Mouse (Mus musculus) c-Kit-positive CD71-negative TER-119-negative erythroid progenitor cells, embryonic 14.5 days (primary cell): ENCODE data around the gene Med10.

Experiments
- DNase-seq: peaks from one replicate; pipeline ENCODE4 v3.0.0-alpha.2; 2013; ENCODE audit warnings: low read depth

Gene Med10

DNA sequence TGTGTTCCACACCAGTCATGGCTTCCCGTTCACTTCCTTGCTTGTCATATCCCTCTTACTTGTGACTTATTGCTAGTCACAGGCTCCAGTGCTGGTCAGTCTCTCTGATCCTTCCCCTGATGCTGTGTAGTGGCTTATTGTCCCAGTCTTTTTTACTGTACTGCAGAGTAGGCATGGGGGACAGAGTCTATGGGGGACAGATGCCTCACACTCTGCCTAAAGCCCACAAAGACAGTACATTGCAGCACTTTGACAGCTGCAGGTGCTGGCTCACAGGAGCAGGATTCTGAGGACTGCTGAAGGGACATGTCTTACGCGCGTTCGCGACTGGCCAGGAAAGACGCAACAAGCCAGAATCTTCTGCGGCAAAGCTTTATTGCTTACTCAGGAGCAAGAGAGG lies 28.4 kb downstream of the Med10 start:
- DNase-seq: no peak

DNA sequence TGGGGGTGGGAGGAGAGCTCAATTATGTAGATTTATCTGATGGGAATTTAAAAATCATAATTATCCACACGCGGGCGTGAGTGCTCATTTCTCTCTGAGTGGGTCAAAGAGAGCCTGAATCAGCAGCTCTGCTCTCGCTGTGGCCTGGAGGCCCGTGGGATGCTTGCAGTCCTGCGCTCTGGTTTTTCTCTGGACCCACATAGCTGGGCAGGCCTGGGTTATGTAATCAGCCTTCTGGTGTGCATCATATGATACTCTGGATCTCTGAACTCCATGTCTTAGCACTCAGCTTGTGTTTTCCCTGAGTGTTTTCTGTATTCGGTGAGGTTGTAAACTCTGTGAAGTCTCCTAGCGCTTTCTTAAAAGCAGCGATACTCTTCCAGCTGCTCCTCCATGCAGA lies 30.4 kb downstream of the Med10 start:
- no peak for DNase-seq

DNA sequence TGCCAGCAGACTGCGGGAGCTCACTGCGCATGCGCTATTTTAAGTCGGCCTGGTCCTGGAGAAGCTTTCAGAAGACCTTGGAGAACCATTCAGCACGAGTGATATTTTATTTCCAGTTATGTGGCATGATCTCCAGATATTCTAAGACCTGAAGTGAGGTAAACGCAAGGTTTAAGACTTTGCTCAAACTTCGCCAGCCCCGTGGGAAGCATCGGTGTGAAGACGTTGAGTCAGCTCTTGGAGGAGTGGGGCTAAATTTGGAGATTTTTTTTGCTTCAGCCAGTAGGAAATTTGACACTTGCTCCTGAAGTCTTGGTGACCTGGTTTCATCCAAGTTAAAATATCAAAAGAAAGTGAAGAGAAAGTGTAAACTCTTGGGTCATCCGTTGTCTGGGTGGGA lies 31.2 kb downstream of the Med10 start:
- no peak for DNase-seq

DNA sequence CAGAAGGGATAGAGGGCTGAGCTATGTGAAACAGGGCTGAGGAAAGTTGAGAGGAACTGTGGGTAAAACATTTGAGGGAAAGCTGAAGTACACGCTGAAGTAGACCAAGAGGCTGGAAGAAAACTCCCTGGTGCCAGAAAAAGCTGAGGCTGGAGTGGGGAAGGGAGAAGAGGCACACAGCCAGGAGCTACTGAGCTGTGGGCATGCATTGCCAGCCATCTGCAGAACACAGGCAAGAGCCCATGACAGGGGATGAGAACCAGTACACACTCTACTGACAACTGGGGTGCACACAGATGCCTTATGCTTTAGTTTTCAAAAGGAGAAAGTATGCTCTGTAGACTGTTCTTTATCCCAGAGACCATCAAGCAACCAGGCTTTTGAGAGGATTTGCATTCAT lies 43.4 kb downstream of the Med10 start:
- DNase-seq: no peak

DNA sequence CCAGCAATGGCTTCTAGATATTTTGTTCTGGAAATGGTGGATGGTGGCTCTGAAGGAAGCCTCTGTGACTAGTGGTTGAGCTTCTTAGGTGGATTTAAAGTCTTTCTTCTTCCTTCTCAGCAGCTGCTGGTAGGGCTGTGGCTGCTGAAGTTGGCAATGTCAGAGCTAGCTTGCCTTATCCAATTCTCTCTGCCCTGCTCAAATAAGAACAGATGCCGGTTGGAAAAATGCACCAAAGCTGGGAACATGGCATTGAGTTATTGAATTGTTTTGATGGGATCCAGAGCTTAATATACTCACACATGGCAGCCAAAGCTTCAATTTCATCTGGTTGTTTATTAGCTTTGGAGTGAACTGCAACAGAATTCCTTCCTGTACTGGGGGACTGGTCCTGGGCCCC lies 47.4 kb downstream of the Med10 start:
- DNase-seq: no peak

DNA sequence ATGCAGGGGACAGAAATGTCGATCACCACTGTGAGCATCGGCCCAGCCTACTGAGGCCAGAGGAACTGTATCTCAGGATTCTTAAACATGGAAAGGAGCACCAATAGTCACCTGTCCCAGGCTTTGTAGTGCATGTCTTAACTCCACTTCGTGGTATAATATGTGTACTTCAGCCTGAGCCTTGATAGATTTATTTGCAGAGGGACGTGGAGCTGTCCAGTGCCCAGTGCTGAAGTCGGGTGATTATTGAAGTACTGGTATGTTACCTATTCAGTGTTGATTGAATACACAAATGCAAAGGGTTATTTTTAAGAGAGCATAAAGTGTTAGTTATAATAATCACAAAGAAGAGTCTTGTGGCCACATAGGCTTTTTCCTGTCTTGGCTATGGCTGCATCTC lies 50.1 kb downstream of the Med10 start:
- DNase-seq: peak; percentile 10

DNA sequence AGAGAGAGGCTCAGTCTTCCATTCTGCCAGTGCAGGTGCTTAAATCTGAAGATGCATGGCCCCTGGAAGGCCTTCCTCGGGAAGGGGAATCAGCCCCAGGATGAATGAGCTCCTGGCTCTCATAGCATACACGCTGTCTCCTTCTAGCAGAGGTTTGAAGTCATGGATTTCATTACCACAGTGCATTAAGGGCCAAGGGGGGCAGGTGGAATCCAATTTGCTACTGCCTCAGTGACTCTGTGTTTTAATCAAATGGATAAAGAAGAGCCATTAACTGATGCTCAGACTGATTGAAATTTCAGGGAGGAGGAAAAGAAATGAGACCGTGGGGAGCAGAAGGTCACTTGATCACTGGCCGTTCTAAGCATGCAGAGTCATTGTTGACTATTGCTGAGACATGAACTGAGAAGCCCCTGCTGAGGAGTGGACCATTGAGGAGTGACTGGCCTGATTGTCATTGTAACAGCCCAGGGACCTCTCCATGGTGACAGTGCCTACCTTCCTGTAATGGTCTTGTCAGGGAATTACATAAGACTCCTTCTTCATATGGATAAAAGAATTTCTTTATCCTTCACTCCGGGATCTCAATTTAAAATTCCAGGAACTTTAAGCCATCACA lies 51.3 kb downstream of the Med10 start:
- DNase-seq: no peak

DNA sequence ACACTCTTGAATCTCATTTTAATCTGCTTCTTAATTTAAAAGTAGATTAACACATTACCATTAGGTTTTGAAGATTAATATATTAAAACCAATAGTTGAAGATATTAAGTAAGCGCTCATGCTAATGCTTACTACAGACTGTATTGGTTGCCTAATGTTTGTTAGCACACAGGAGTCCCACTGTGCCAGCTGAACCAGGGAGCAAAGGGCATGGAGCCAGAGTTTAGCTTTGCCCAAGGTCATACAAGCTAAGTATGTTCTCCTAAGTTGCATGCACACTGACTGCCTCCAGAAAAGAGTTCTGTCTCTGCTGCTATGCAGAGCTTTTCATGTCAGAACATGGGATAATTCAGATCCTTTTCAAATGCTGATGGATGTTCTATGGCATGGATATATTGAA lies 53.7 kb downstream of the Med10 start:
- no peak for DNase-seq

DNA sequence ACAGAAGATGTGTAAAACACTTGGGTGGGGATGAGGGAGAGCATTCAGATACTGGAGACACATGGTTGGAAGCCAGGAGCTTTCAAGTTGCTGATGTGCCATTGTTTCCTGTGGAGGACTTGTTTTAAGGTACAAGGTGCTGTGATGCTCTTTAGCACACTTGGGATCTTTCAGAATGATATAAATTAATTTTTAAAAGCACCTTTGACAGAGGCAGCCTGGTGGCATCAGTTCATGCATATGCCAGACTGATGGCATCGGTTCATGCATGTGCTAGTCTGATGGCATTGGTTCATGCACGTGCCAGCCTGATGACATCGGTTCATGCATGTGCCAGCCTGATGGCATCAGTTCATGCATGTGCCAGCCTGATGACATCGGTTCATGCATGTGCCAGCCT lies 60.1 kb downstream of the Med10 start:
- no peak for DNase-seq

DNA sequence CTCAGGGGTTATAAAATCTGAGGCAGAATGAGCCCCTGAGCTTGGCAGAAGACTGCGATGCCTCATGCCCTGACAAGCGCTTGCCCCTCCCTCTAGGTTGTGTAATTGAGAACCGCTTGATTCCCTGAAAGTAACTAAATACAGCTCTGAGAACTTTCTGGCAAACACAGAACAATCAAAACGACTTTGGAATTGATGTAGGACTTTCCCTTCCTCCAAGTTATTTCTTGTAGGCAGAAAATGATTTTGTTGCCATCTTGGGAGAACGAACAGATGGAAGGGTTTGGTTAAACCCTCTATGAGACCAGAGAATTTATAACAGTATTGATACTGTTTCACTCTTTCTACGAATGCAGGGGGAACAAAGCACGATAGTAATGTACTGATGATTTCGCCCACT lies 62.7 kb downstream of the Med10 start:
- DNase-seq: no peak
